Mouse (Mus musculus): ENCODE data around the gene Elmo2.

Elmo2 gene

DNA sequence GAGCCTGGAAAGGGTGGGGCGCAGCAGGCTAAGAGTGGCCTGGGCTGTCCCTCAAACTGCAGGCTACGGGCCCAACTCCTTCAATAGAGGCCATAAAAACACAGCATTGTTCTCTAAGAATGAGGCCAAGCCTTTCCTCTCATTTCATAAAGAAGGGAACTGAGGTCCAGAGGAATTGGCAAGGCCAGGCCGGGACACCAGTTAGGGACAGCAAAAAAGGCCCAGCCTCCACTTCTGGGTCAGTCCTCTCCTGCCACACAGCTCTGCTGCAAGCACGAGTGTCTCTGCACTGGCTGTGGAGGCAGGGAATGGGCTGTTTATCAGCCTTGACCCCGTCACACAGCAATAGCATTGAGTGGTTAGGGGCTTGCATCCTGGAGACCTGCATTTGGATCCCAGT, 2.8 kb downstream of the Elmo2 start:
- DNase-seq: no peak

DNA sequence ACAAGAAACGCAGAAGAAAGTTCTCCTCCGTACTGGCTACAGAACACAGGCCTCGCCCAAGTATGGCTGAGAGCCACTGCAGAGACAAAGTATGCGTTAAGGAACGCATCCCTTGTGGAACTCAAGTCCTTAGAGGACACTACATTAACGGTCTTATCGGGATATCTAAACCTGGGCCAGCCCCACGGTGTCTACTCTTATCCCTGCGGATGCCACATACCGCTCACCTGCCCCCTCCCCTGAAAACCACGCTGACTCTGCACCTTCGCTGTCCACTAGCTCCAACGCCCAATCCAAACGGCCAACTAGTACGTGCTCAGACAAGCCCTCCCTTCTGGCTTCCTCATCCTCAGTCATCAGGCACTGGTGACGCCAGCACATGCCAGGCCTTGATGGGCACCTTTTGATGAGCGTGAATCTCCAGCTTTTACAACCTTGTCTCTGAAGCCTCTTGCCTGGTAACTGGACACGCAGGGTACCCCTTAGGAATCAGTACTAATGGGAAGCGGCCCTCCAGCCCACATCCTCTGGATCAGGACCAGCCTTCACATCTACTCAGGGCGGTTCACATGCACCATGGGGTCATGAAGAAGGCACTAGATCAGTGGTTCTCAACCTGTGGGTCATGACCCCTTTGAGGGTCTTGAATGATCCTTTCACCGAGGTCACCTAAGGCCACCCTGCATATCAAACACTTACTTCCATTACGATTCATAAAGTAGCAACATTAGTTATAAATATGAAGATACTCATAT, 4.1 kb downstream of the Elmo2 start:
- no peak for DNase-seq

DNA sequence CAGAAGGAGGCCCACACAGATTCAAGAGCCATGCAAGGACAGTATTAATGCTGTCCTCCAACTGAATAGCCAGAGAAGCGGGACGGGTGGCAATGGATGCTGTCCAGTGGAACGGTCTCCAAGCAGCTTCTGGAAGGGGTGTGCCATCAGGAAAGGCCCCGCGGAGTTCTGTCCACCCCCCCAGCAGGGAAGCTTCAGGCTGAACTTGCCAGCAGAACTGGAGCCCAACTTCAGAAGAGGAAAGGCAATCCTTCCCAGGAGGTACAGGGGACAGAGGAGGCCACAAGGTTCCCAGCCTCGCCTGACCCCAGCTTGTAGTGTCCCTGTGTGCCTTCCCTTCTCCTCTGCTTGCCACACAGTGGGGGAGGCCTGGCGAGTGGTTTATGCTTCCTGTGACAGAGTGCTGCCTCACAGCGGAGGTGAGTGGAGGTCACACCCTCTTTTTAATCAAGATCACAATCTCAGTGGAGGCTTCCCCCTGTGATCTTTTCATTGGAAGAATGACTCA, 4.8 kb downstream of the Elmo2 start:
- peak; percentile 45 for DNase-seq

DNA sequence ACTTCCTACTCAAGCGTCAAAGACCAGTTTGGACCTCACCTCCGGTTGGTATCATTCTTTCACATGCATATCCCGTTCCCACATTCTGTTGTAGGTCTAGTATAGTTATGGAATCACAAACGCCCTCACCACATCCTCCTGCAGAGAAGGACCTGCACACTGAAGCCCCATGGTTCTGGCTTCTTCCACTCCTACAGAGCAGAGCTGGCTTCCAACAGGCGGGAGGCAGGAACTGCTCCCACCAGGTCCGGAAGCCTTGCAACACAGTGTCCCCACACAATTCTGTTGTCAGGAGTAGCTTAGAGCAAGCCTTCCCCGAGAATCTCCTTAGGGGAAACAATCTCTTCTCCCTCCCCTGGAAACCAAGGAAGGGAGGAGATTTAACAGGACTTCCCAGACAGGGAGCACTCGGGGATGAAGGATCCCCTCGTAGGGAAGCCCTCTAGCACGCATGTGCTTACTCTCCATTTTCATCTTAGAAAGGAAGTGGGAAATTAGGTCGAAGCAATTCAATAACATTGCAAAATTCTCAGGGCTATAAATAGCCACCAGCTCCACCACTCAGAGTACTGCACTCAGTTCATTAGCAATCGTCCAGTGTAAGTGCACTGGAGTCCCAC, 5.6 kb downstream of the Elmo2 start:
- DNase-seq: peak; percentile 52

DNA sequence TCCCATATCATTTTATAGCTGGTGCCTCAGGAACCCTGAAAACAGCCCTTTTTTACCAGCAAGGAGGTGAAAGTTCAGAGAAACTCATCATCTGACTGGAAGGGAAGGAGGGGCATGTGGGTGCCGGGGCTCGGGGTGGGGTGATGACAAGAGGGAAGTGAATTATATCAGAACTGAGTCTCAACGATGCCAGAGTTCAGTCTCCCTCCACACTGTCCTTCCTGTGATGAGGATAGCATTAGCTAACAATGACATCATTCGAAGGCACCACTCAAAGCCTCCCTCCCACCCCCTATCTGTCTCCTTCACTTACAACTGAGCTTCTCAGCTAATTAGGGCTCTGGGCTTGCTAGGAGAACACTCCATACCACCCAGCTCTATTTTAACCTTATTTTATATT, 6.8 kb downstream of the Elmo2 start:
- DNase-seq: no peak

DNA sequence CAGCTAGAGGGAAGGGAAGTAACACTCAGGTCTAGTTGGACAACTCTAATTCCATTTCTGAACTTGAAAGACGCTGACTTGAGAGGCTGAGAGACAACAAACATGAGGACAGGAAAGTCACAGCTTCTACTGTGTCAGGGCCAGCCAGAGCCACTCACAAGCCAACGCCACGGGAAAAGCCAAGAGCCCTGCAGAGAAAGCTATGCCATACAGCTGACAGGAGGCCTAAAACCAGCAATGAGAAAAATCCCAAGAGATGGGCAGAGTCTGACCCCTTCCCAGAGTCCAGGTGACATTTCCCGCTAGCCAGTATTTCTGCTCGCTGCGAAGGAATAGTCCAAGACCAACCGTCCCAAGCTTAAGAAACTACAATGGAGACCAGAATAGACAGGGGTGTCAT, 7.3 kb downstream of the Elmo2 start:
- no peak for DNase-seq

DNA sequence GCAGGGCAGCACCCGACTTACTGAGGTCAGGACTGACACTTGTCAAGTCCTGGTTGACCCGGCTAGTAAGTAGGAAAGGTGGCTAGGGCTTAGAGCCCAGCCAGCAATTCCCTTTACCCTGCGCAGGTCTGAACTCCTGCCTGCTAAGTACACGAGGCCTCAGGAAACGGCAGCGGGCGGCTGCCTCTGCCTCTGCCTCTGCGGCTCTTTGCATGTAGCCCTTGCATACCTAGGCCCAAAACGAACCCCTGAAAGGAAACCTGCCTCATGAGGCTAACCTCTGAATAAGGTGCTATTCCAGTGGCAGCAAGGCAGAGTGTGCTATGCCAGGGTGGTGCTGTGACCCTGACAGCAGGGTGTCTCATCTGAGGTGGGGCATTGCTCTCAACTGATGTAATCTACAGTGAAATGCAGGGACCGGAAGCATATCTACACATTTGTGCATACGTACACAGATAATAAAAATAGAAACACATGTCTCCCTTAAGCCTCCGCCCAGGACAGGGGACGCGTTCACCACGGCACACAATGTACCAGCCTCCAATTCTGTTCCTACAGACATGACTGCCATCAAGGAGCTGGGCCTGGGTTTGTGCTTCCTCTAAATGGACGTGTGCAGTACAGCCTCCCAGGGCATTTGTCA, 8.5 kb downstream of the Elmo2 start:
- DNase-seq: no peak

DNA sequence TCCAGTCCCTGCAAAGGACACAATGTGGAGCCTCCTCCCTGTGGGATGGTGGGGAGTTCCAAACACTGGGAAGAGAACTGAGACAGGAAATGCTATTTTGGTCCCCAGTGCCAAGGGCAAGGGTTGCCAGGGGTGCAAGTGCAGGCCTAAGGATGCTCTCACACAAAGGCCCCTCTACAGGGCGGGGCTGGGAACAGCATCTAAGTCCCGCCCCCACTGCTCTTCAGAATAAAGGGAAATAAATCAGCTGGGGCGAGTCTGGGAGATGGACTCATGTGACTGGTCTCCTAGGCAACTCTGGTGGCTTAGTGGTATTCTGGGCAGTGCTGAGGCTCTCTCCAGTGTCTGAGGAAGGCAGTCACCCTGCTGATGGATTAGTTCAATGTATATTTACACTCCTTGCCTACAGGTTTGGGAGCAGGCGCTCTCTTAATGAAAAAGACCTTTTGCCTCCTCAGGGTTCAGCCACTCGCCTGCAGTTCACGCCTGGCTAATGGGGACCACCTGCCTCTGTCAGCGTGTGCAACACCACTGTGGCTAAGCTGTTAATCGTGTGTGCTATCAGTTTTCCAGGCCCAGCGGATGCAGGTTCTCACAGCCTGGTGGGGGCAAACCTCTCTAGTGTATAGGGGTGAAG, 9.3 kb downstream of the Elmo2 start:
- DNase-seq: peak; percentile 67

DNA sequence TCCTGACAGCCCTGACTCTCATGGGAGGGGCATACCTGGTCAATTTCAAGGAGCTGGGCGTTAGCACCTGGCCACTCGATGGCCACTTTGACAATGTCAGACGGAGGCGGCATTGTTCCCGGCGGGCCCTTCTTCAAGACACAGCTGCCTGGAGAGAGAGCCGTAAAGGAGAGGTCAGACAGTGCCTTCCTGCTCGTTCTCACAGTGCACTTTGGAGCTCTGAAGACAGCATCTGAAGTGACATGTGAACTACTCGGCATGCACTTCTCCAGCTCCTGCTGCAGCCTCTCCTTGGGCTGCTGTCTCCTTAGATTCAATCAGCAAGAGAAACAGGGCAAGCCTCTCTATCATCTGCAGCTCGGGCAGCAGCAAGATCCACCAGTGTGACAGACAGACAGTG, 10.1 kb downstream of the Elmo2 start:
- no peak for DNase-seq

DNA sequence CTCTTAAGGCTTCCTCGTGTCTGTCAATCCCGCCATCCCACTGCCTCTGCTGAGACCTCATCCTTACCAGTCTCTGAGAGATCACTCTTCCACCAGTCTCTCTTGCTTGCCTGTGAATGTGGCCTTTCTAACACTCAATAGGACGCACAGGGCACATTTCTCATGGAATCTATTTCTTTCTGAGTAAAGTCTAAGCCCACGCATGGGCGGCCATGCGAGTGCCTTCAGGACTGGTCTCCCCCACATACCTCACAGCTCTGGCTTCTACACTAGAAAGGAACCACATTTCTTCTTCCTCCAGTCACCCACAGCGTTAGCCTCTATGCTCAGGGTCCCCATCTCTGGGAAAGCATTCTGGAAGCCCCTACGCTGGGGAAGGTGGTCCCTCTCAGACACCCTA, 12.1 kb downstream of the Elmo2 start:
- no peak for DNase-seq

DNA sequence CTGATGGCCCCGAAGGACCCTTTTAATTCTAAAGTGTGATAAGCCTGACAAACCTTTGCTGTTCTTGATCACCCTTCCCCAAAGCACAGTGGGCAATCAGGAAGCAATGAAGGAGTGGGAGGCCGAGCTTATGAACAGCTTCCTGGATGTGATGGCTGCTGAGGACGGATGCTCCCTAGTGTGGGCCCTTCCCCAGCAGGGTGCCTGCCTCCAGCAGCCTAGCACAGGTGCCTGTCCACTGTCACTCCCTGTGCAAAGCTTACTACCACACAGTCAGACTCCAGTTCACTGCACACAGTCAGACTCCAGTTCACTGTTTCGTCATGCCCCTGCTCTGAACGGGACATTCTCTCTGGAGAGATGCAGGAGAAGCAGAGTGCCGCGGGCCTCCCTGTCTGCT, 13.9 kb downstream of the Elmo2 start:
- no peak for DNase-seq

DNA sequence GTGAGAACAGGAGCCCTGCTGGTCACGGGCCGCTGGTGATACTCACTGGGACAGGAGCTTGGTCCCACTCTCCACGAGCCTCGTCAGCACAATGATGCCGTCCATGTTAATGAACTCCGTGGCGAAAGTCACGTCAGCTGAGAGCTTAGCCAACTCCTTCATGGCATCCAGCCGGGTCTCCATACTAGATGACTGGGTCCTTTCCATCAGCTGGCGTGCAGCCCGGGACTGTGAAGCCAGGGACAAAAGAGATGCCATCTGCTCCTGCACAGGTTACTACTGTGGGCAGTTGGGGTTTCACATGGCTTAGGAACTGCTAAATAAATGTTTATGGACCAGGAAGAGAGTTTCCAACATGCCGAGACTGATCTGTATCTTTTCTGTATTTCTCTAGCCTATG, 14.7 kb downstream of the Elmo2 start:
- DNase-seq: no peak

DNA sequence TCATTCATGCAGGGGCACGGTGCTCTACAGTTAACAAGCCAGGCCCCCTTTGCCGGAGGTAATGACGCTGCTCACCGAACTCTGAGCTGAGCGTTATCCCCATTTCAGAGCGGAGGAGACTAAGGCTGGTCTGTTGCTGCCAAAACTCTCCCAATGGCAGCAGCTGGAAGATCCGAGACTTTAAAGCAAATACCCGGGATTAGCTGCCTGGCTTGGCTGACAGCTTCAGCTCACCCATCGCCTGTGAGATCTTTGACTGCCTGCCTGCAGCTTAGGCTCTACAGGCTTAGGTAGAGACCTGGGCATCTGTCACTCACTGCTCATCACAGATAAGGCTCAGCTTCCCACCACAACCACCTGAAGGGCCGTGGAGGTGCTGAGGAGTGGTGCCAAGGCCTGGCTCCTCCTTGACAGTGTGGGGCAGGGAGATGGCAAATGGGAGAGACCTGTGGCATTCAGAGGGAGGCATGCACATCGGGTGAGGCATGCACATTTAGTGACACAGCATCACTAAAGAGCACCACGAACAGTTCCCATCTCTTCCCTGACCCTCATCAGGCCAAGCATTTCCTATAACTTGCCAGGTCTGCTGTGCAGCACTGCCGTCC, 15.4 kb downstream of the Elmo2 start:
- DNase-seq: no peak

DNA sequence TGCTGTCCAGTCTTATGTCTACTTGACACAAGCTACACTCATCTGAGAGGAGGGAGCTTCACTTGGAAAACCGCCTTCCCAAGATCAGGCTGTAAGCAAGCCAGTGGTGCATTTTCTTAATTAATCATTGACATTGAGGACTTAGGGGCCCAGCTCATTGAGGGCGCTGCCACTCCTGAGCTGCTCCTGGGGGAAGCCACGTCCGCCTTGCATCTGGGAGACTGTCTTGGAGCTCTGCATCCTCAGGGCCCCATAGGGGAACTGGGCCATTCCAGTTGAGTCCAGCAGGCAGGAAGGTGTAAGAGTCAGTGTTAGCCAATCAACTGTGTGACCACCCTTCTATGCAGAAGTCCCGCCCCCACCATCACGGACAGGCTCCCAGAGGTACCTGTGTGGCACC, 18.5 kb downstream of the Elmo2 start:
- DNase-seq: no peak

DNA sequence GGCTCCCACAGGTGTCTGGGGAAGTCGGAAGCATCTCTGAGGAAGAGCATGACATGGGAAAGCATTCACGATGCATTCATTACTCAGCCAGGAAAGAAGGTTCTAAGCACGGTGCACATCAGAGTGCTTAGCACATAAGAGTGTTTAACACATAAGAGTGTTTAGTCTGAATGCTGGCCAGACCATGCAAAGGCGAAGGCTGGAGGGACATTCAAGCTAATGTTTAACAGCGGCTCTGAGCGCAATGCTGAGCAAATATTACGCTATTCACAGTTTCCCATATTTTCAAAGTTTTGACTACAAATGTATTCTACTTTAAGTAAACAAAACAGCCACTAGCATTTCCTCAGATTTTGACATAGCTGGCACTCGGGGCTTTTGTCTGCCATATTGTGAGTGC, 20.8 kb downstream of the Elmo2 start:
- no peak for DNase-seq

DNA sequence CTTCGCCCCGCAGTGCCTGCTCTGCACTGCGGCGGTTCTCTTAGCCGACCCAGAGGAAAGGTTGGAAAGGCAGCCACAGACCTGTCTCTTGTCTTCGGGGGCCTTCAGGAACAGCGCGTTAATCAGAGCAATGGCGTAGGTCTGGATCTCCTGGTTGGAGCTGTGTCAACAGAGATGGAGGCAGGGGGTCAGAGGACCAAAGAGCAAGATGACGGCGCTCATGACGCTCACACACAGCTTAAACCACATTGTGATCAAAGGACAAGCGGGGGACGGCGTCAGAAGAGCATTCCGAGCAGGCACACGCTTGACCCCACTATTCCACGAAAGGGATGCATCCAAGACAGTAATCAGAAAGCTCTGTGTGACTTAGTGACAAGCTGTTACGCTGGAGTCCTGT, 21.5 kb downstream of the Elmo2 start:
- no peak for DNase-seq

DNA sequence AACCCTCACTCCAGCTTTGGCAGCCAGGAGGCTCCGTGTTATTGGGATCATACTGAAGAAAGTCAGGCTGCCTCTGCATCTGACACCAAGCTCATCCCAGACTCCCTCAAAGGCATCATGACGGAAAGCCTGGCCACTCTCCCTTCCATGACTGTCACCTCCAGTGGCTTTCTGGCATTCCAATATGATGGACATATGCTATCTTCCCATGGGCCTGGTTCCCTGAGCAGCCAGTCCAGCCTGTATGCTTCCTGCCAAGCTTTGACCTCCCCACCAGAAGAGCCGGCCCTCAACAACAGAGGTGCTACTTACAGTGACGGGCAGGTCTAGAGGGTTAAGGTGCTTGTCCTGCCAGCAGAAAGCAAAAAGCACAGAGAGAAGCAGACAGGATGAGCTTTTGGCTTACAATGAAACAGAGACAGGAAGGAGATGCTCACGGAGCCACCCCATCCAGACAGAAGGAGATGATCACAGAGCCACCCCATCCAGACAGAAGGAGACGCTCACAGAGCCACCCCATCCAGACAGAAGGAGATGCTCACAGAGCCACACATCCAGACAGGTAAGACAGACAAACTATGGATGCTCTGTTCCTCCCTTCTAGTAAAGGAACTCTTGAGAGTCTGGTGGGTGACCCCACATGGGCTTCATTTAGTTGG, 22.8 kb downstream of the Elmo2 start:
- DNase-seq: no peak

DNA sequence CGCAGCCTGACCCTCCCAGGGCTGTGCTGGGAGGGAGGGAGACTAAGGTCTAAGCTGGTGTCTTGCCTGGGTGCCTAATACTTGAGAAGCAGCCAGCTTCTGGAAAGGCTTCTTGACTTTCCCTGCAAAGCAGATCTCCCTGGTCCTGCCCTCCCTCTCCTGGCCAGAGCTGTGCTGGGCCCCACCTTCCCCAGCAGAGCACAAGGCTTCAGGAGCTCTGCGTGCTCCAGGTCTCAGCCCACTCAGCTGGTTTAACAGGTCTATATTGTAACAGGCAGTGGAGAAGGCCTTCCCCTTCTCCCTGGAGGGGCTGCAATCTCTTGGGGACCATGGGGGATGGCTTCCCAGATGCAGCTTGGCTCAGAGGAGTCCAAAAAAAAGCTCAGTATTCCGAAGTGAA, 24.9 kb downstream of the Elmo2 start:
- DNase-seq: no peak

DNA sequence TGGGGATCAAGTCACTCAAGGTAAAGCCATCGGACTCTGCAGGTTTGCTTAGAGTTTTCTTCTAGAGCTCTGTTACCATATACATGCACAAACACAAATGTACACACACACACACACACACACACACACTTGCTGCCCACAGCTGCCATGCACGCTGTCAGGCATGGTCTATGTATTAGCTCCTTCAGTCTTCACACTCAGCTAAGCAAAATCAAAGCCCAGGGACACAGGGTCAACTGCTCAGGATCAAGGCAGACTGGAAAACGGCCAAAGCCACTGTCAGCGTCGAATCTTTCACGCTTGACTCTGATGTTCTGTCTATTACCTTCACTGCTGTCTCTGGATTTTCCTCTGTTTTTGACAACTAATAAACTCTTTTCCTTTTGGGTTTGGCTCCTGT, 25.4 kb downstream of the Elmo2 start:
- no peak for DNase-seq

DNA sequence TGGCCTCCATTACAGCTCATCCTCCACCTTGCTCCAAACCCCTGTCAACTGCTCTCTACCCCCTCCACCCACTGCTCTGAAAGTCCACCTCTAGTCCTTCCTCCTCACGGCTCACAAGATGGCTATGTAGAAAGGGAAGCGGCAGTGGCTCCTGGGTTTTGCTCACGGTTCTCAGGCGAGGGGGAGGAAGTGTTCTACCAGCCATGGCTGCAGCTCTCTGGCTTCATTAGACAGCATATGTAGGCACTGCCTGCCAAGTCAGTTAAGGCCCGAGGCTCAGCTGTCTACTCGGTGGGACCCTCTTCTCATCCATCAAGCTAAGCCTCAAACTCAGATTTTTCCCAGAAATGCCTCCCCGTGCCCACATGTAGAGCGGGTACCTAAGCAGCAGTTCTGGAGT, 25.9 kb downstream of the Elmo2 start:
- no peak for DNase-seq

DNA sequence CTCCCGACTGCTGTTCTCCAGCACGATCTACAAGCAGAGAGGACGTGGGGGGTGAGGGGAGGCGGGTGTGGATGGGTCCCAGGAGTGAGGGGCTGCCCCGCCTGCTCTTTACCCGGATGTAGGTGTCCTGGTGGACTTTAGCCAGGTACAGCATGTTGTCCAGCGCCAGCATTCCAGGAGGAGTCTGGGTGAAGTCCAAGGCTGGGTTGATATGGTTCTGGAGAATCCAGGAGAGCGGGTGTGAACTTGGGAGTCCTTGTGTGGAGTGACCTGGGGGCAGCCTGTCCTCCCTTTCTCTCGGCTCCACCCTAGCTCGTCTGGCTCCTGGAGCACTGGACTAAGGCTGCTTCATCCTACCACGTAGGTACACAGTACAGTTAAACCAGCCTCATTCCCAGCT, 28.9 kb downstream of the Elmo2 start:
- no peak for DNase-seq

DNA sequence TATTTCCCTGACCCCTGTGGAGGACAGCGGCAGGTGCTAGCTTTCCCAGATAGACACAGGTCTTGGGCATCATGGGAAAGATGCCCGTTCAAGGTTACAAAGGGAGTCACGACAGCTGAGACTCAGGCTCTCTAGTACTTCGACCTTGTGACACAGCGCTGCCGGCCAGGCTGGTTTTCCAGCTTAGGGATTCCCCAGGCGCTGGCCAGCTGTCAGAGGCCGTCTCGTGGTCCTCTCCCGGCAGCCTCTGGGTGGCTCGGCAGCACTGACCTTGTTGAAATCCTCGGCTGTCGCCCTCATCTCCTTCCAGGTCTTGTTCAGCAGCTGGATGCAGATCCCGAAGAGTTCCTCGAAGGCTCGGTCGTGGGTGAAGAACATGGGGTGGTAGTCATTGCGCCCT, 29.7 kb downstream of the Elmo2 start:
- DNase-seq: no peak

Data from lung, postnatal 14 days (tissue).